ENCODE assay signal across 26 mouse cellular contexts in genomic region chr8:70713991-70714390, GRCm38 (mm10). TPM values are rescaled to one million over a fixed set of nuclear protein-coding genes. Genes with fewer than 3 reads are reported as not detected.
"Had no signal": no experiment of that assay in that cellular context is flagged by ENCODE, and none has a peak within 500 bp of the region (broad histone marks: within the 10 kb centered on the region; RNA-seq: fewer than 3 reads in every experiment).

No protein-coding gene starts in this region.

- H3K4me1 ChIP-seq: limb, embryonic 12.5 days; midbrain, embryonic 13.5 days; stomach, embryonic 15.5 days had no signal

- H3K9me3 ChIP-seq: limb, embryonic 12.5 days; limb, embryonic 15.5 days; midbrain, embryonic 13.5 days; neural tube, embryonic 12.5 days; stomach, embryonic 15.5 days had no signal

- H3K36me3 ChIP-seq: limb, embryonic 12.5 days; limb, embryonic 15.5 days; midbrain, embryonic 13.5 days; neural tube, embryonic 12.5 days; stomach, embryonic 15.5 days had no signal

- H3K4me3 ChIP-seq: left cerebral cortex, adult 2 months; limb, embryonic 12.5 days; limb, embryonic 15.5 days; midbrain, embryonic 13.5 days; neural tube, embryonic 12.5 days; stomach, embryonic 15.5 days had no signal

- H3K4me2 ChIP-seq: limb, embryonic 12.5 days; limb, embryonic 15.5 days; liver, embryonic 11.5 days; lung, embryonic 14.5 days; midbrain, embryonic 13.5 days; neural tube, embryonic 12.5 days; stomach, embryonic 15.5 days had no signal

- H3K27ac ChIP-seq: left cerebral cortex, adult 2 months; limb, embryonic 12.5 days; limb, embryonic 15.5 days; liver, embryonic 14.5 days; macrophage; midbrain, embryonic 13.5 days; neural tube, embryonic 12.5 days; stomach, embryonic 15.5 days had no signal

- H3K9ac ChIP-seq: limb, embryonic 12.5 days; limb, embryonic 15.5 days; liver, embryonic 14.5 days; liver, postnatal 0 days; lung, embryonic 14.5 days; midbrain, embryonic 13.5 days; neural tube, embryonic 12.5 days; stomach, embryonic 15.5 days had no signal

- ATAC-seq: liver, postnatal 0 days; lung, postnatal 0 days; midbrain, embryonic 13.5 days had no signal

- DNase-seq: kidney, adult 2 months; kidney, postnatal 10 days; kidney, postnatal 36 days; layer of hippocampus, postnatal 36 days; liver, postnatal 0 days; lung, embryonic 14.5 days; retina, postnatal 1 day; right cerebral cortex, postnatal 25 days; thymus, postnatal 25 days had no signal

- H3K27me3 ChIP-seq: limb, embryonic 12.5 days; neural tube, embryonic 12.5 days had no signal

RNA-seq across cellular contexts. Expression of gene Gm3336, which starts 4.4 kb away (rescaled TPM):
- total RNA-seq: layer of hippocampus, adult 8-10 months; layer of hippocampus, postnatal 10 days; layer of hippocampus, postnatal 36 days; left cerebral cortex, adult 2 months; left cerebral cortex, postnatal 10 days; left cerebral cortex, postnatal 36 days; megakaryocyte, adult 5-6 weeks; midbrain, postnatal 0 days; neutrophil, adult 5-6 weeks had no signal
- polyA plus RNA-seq: limb, embryonic 12.5 days; limb, embryonic 15.5 days; lung, embryonic 14.5 days; macrophage; midbrain, embryonic 13.5 days; midbrain, postnatal 0 days; neural tube, embryonic 12.5 days had no signal

RNA-seq across cellular contexts. Expression of gene Pde4c, which starts 9.5 kb away (rescaled TPM):
- total RNA-seq: megakaryocyte, adult 5-6 weeks had no signal
- polyA plus RNA-seq: macrophage had no signal

RNA-seq across cellular contexts. Expression of gene Iqcn, which starts 10.7 kb away (rescaled TPM):
- polyA plus RNA-seq: limb, embryonic 12.5 days; liver, embryonic 11.5 days; liver, embryonic 14.5 days; liver, postnatal 0 days; macrophage; stomach, embryonic 15.5 days had no signal
